In the genomic region with DNA sequence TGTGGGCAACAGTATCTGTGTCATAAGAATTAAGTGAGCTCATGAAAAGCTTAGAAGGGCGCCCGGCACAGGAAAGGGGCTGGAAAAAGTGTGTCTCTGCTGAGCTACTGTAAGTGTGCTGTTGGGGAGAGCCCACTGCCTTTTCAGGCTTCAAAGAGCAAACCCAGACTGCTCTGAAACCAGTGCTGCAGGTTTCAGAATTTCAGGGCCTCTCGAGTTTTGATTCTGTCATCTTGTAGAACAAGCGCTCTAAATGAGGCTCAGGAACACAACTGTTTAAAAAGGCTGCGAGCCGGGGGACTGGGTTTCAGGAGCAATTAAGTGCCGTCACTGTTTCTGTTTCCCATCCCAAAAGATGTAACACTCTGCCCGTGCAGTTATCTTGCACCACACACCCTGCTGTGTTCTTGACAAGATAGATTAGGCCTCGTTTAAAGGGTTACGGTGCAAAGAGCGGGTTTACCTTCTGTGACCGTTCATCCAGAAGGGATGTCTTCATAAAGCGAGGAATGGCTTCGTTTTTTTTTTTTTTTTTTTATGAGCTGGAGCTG, we compare ENCODE assay signal across 8 mouse cellular contexts. TPM values are rescaled to one million over a fixed set of nuclear protein-coding genes. Genes with fewer than 3 reads are reported as not detected.
A peak's percentile ranks its signal among the peaks of the same experiment; 100 is the strongest.
DNase-seq lines count a peak whose midpoint lies in the region; ATAC-seq lines count a peak whose summit lies in the region.

No protein-coding gene starts in this region.

- H3K4me1 ChIP-seq in liver, embryonic 15.5 days (replicated peaks) = peaks cover 83% of the 10 kb centered on the region

- peak; percentile 34 for DNase-seq in thymus, postnatal 0 days (ENCODE audit: low spot score)
- no peak for DNase-seq in thymus, postnatal 10 days (ENCODE audit: low spot score in 2 of 2)
- peak; percentile 47 for DNase-seq in thymus, postnatal 4 days
- DNase-seq in cerebellum, postnatal 14 days = no peak
- DNase-seq in testis, postnatal 10 days (ENCODE audit: low spot score) = no peak

- WGBS in liver, embryonic 15.5 days (ENCODE audit: insufficient replicate concordance) = 15% methylated on average over 14 of the region's 14 CpGs

- peak overlapping the region; percentile 97 for H3K27ac ChIP-seq in liver, embryonic 15.5 days (replicated peaks)

- peaks cover 43% of the 10 kb centered on the region for H3K36me3 ChIP-seq in liver, embryonic 15.5 days (replicated peaks)

- peak; percentile 68 for ATAC-seq in erythroid progenitor cell, adult 5-6 weeks (replicated peaks; ENCODE audit: low FRiP score, poor library complexity, severe bottlenecking)
- ATAC-seq in liver, embryonic 15.5 days (ENCODE audit: insufficient read depth) = peak; percentile 71
- no peak for ATAC-seq in inflammation-experienced regulatory T-cells, adult 6 months

- H3K4me3 ChIP-seq in liver, embryonic 15.5 days (replicated peaks) = peak overlapping the region; percentile 91

- H3K4me2 ChIP-seq in liver, embryonic 15.5 days = peak overlapping the region; percentile 69

- H3K9me3 ChIP-seq in liver, embryonic 15.5 days (replicated peaks) = no peaks in the 10 kb centered on the region

- peak overlapping the region; percentile 90 for H3K9ac ChIP-seq in liver, embryonic 15.5 days

- no peaks in the 10 kb centered on the region for H3K27me3 ChIP-seq in liver, embryonic 15.5 days

RNA-seq across cellular contexts. Expression of a gene that starts 2.7 kb away (rescaled TPM):
- 24.2 and 27.3 TPM in 2 replicates for polyA plus RNA-seq in thymus, postnatal 0 days (2015; fragmentation: Nextera tagmentation; extraction: Ambion mirVana)
- total RNA-seq in erythroid progenitor cell, adult 5-6 weeks (2015; ENCODE audit: low replicate concordance) = 340 and 347 TPM in 2 replicates
- total RNA-seq in erythroid progenitor cell, adult 5-6 weeks (2017; ENCODE audit: low replicate concordance) = 282 and 287 TPM in 2 replicates
- 75.3 and 78.9 TPM in 2 replicates for polyA plus RNA-seq in liver, embryonic 15.5 days (2015; fragmentation: Nextera tagmentation; extraction: Ambion mirVana)
- polyA plus RNA-seq in inflammation-experienced regulatory T-cells, adult 6 months (2017; shearing (Covaris generic)) = 10 to 100 TPM; 11.4 to 28.1 (median 26.5) TPM

RNA-seq across cellular contexts. Expression of a gene that starts 29.5 kb away (rescaled TPM):
- polyA plus RNA-seq in thymus, postnatal 0 days (2015; fragmentation: Nextera tagmentation; extraction: Ambion mirVana) = 56.8 and 57.9 TPM in 2 replicates
- total RNA-seq in erythroid progenitor cell, adult 5-6 weeks (2015; ENCODE audit: low replicate concordance) = 94.3 and 127 TPM in 2 replicates
- 72.6 and 81.2 TPM in 2 replicates for total RNA-seq in erythroid progenitor cell, adult 5-6 weeks (2017; ENCODE audit: low replicate concordance)
- 30.6 and 30.8 TPM in 2 replicates for polyA plus RNA-seq in liver, embryonic 15.5 days (2015; fragmentation: Nextera tagmentation; extraction: Ambion mirVana)
- polyA plus RNA-seq in inflammation-experienced regulatory T-cells, adult 6 months (2017; shearing (Covaris generic)) = 10 to 100 TPM; 45.4 to 49.3 (median 47.4) TPM

RNA-seq across cellular contexts. Expression of a gene that starts 44.9 kb away (rescaled TPM):
- 93.1 and 95.3 TPM in 2 replicates for polyA plus RNA-seq in thymus, postnatal 0 days (2015; fragmentation: Nextera tagmentation; extraction: Ambion mirVana)
- 35.0 and 42.3 TPM in 2 replicates for total RNA-seq in erythroid progenitor cell, adult 5-6 weeks (2015; ENCODE audit: low replicate concordance)
- 38.7 and 50.4 TPM in 2 replicates for total RNA-seq in erythroid progenitor cell, adult 5-6 weeks (2017; ENCODE audit: low replicate concordance)
- polyA plus RNA-seq in liver, embryonic 15.5 days (2015; fragmentation: Nextera tagmentation; extraction: Ambion mirVana) = 39.2 and 40.6 TPM in 2 replicates
- polyA plus RNA-seq in inflammation-experienced regulatory T-cells, adult 6 months (2017; shearing (Covaris generic)) = 10 to 100 TPM; 63.5 to 83.2 (median 70.3) TPM

Comparison
In these comparisons a context has a peak if more than half of its experiments do, and no peak if none do; other contexts are left out.
1. DNase-seq: peak in thymus, postnatal 0 days (single experiment) and thymus, postnatal 4 days (single experiment); none in thymus, postnatal 10 days (0 of 2), cerebellum, postnatal 14 days (0 of 2) and testis, postnatal 10 days (single experiment).